Mouse (Mus musculus) lung, postnatal 36 days (tissue): ENCODE measurements around the gene D130043K22Rik.
"Not testable (repeated sequence)": the region's sequence is repeated elsewhere in the genome, so short reads cannot be mapped to it uniquely, and the experiment has no call there.

ENCODE experiments used
- DNase-seq: peaks from one replicate; pipeline ENCODE4 v3.0.0; 2022; ENCODE audit warnings: mixed read lengths

The D130043K22Rik gene

GRCm38 (mm10) chr13:24832131-24832810, 12.7 kb upstream of the D130043K22Rik start:
- no peak for DNase-seq

GRCm38 (mm10) chr13:24832811-24833155, 12.2 kb upstream of the D130043K22Rik start:
- DNase-seq: no peak

GRCm38 (mm10) chr13:24837765-24838164, 7.2 kb upstream of the D130043K22Rik start:
- not testable (repeated sequence) for DNase-seq

GRCm38 (mm10) chr13:24839831-24840230, 5.1 kb upstream of the D130043K22Rik start:
- DNase-seq: no peak

- no peak for DNase-seq
Observed at GRCm38 (mm10) chr13:24841702-24842101, 3.2 kb upstream of the D130043K22Rik start.

- DNase-seq: no peak
Observed at GRCm38 (mm10) chr13:24849318-24849717, 4.4 kb downstream of the D130043K22Rik start.

- no peak for DNase-seq
Observed at GRCm38 (mm10) chr13:24851989-24852388, 7.1 kb downstream of the D130043K22Rik start.

GRCm38 (mm10) chr13:24852570-24852969, 7.6 kb downstream of the D130043K22Rik start:
- no peak for DNase-seq

GRCm38 (mm10) chr13:24859115-24859514, 14.2 kb downstream of the D130043K22Rik start:
- DNase-seq: no peak

GRCm38 (mm10) chr13:24861084-24861483, 16.1 kb downstream of the D130043K22Rik start:
- DNase-seq: no peak

- peak; percentile 5 for DNase-seq
Observed at GRCm38 (mm10) chr13:24862021-24862420, 17.1 kb downstream of the D130043K22Rik start.

- DNase-seq: peak; percentile 84
Observed at GRCm38 (mm10) chr13:24862520-24862919, 17.6 kb downstream of the D130043K22Rik start.

GRCm38 (mm10) chr13:24866430-24867402, 21.8 kb downstream of the D130043K22Rik start:
- no peak for DNase-seq

GRCm38 (mm10) chr13:24867789-24868188, 22.9 kb downstream of the D130043K22Rik start:
- no peak for DNase-seq

- no peak for DNase-seq
Observed at GRCm38 (mm10) chr13:24868233-24868632, 23.3 kb downstream of the D130043K22Rik start.

- no peak for DNase-seq
Observed at GRCm38 (mm10) chr13:24879359-24880040, 34.6 kb downstream of the D130043K22Rik start.

GRCm38 (mm10) chr13:24880208-24880607, 35.3 kb downstream of the D130043K22Rik start:
- DNase-seq: no peak

GRCm38 (mm10) chr13:24880704-24881103, 35.8 kb downstream of the D130043K22Rik start:
- no peak for DNase-seq

- DNase-seq: peak; percentile 33
Observed at GRCm38 (mm10) chr13:24882411-24882810, 37.5 kb downstream of the D130043K22Rik start.

GRCm38 (mm10) chr13:24889554-24889953, 44.6 kb downstream of the D130043K22Rik start:
- DNase-seq: no peak

- no peak for DNase-seq
Observed at GRCm38 (mm10) chr13:24892516-24892915, 47.6 kb downstream of the D130043K22Rik start.

GRCm38 (mm10) chr13:24893880-24894279, 48.9 kb downstream of the D130043K22Rik start:
- no peak for DNase-seq

GRCm38 (mm10) chr13:24901916-24902315, 57.0 kb downstream of the D130043K22Rik start:
- no peak for DNase-seq
